Mouse (Mus musculus) testis, postnatal 14 days (tissue): ENCODE measurements at regions not wholly inside any gene's neighbourhood (a gene's known extent, or its start where the extent isn't known, plus 50 kb on each side); places are given as distances from the start of the nearest gene placed in this dataset.
"Not testable (repeated sequence)": the region's sequence is repeated elsewhere in the genome, so short reads cannot be mapped to it uniquely, and the experiment has no call there.

Experiments used
- DNase-seq: peaks from one replicate; pipeline ENCODE4 v3.0.0; 2021; ENCODE audit warnings: low spot score

DNA sequence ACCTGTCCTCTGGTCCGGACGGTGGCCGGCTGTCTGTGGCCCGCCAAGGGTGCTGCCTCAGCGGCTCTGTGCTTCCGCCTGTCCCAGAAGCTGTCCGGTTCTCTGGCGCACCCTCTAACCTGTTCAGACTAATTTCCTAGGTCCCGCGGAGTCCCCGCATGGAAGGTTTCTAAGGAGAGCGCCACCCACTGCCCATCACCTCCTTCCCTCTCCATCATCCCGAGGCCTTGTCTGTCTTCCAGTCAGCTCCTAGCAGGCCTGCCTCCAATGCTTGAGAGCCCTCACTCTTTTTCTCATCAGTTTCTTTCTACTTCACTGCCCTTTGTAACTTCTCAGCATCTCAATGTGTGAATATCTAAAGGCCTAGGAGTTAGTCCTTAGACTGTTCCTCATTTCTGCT is 86.4 kb upstream of the Zfp746 start:
- not testable (repeated sequence) for DNase-seq

DNA sequence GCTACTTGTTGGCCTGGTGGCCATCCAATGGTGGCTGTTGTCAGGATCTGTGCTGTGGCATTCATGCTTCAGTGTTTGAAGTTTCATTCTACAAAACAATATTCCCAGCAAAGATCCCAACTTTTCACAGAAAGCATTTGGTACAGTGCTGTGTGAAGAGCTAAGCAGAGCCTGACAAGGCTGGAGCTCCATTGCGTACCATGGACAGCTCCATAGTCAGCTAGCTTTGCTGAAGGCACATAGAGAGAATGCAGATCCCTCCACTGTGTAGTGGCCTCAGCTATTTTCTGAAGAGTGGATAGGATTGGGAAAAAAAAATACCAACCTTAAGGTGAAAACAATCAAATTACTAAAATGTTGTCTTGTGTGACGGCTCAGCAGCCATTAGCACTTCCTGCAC is 50.5 kb upstream of the Zfp746 start:
- peak; percentile 19 for DNase-seq
